Mouse (Mus musculus): ENCODE results near the gene Mettl26.

DNA sequence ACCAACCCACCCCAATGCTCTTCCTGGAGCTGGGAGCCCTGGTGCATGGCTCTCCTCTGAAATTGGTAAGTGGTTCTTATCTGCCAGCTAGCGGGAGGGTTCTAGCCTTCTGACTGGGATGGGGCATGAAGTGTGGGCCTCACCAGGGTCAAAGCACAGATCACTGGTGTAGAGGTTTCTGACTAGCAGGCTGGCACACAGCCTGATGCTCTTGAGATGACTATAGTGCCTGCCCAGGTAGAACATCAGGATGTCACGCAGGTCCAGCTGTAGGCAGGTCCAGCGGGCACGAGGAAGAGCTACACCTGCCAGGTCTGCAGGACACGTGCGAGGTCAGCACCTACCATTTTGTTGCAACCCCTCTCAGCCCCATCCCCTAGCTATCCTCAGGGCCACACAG lies 14.6 kb upstream of the Mettl26 start:
- TF ChIP-seq POLR2A (IDR thresholded peaks at IDR 0.05; ENCODE audit: borderline replicate concordance, insufficient read depth, low read length): no peak
- TF ChIP-seq CTCF (IDR thresholded peaks at IDR 0.05; ENCODE audit: borderline replicate concordance, insufficient read depth, low read depth, low read length): no peak

Measured in cerebellum, adult 2 months (tissue).